Mouse (Mus musculus): ENCODE data around the gene Yipf3.

Gene Yipf3

GRCm38 (mm10) chr17:46283911-46284310 lies 36.0 kb downstream of the Yipf3 start:
- no peak for DNase-seq (ENCODE audit: low spot score)

GRCm38 (mm10) chr17:46284653-46285052 lies 36.8 kb downstream of the Yipf3 start:
- DNase-seq (ENCODE audit: low spot score): no peak

GRCm38 (mm10) chr17:46285407-46285806 lies 37.5 kb downstream of the Yipf3 start:
- no peak for DNase-seq (ENCODE audit: low spot score)

- DNase-seq (ENCODE audit: low spot score): peak; percentile 47
Measured at GRCm38 (mm10) chr17:46287678-46288095, 39.8 kb downstream of the Yipf3 start.

DNA sequence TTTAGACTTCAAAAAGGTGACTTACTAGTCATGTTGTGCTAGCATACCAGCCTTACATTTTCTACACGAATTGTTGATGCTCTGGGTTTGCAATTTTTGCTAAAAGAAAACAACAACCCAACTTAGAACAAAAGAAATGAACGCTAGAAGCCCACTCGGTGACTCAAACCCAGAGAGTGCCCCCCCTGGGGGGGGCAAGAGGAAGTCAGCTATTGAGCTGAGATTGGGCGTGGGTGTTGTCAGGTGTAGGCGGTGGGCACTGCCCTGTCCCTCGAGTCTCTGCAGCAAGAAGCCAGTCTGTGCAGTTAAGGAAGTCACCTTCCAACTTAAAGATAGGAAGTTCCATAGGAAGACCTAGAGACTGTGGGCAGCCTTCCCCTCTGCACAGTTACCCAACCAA lies 48.7 kb downstream of the Yipf3 start:
- DNase-seq (ENCODE audit: low spot score): no peak

DNA sequence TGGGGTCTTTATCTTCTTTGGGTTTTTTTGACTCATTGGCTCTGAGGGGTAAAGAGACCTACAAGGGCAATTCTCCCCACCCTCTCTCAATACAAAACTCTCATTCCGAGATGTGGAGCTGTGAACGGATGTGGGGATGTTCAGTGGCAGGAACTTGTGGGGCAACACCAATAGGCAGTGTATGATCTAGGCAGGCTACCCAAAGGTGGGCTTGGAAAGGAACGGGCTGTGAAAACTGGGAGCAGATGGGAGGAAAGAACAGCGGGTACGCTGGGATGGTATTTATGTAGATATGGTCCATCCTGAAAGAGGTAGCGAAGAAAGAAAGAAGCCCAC lies 49.1 kb downstream of the Yipf3 start:
- no peak for DNase-seq (ENCODE audit: low spot score)

DNA sequence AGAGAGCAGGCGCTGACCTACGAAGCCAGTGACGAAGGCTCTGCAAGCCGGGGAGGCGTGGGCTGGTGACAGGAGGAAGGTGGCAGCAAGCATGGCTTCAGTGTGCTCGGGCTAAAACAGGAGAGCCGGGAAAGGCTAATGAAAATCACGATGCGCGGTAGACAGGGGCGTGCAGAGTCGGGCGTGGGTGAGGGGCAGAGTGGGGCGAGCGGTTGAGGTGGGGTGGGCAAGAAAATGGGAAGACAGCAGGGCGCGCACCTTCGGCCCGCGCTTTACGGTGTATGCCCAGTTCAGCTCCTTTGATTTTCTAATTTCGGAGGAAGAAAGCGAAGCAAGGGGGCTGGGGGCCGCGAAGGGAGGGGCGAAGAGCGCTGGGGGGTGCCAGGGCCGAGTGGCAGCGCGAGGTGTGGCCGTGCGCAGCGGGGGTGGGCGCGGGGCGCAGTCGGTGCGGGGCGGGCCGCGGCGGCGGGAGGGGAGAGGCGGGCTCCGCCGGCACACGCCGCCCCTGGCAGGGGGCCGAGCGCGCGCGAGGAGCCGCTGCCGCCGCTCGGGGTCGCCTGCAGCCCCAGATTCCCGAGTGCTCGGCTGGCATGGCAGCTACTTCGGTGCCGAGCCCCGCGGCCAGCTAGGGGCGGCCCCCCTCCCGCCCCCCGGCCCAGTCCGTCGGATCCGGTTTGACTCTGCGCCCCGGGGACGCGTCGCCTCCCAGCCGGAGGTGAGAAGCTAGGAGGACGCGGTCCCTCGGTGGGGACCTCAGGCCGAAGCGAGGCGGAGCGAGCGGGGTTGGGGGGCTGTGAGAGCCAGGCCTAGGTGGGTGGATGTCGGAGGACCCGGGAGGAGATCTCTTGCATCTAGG lies 49.7 kb downstream of the Yipf3 start, which contains the start of gene Dlk2:
Gene Dlk2 (plus strand): TSS at position 58 of the 856 bp plus-strand sequence.
- no peak for DNase-seq (ENCODE audit: low spot score)

DNA sequence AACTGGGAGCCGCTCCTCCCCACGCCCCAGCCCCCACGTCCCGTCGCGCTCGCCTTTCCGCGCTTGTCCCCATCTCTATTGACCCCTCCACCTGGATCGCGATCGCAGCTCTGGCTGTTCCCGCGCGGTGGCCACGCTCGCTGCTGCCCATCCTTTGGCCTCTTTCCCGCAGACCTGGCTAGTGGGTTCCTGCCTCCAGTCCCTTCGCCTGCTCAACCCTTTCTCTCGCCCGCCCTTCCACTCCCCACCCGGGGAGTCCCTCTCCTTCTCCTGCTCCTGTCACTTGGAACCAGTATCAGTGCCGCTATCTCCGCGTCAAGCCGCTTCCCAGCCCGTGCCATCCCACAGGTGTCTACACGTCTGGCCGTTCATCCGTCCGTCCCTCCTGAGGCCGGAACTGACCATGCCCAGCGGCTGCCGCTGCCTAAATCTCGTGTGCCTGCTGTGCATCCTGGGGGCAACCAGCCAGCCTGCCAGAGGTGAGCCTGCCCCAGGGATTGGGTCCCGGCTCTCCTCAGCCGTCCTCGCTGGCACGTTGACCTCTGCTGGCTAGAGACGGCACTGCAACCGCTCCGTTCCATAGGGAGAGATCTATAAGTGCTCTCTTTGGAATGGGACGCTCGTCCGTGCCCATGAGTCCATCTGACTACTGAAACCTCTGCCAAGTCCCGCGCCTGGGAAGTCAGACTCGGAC lies 50.5 kb downstream of the Yipf3 start:
- DNase-seq (ENCODE audit: low spot score): peak; percentile 74

GRCm38 (mm10) chr17:46301892-46302291 lies 54.0 kb downstream of the Yipf3 start:
- no peak for DNase-seq (ENCODE audit: low spot score)
